Mouse (Mus musculus) c-Kit-negative CD71-positive TER-119-positive erythroid progenitor cells, embryonic 14.5 days (primary cell): ENCODE results near the gene Dock1.

ENCODE experiments used
- DNase-seq: peaks from one replicate; pipeline ENCODE4 v3.0.0-alpha.2; 2013; ENCODE audit warnings: low read depth, low spot score

Gene Dock1

DNA sequence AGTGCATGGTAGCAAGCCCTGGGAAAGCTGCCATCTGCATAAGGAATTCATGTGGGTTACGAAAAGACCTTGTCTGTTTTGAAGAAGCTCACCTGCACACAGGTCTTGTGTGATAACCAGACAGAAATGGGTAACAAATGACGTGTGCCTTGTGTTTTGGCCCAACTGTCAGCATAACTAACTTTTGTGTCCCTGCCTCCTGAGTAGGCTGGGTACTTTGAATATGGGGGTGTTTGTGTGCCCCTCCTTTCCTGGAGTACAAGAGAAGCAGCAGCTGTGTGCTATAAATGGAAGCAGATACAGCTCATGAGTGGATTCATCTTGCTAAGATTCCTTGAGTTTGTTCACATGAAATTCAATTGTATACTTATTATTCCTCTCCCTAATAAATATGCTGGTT lies 480.5 kb downstream of the Dock1 start:
- DNase-seq: no peak

- DNase-seq: no peak
Observed at GRCm38 (mm10) chr7:135157571-135157970, 487.1 kb downstream of the Dock1 start.

- DNase-seq: no peak
Observed at GRCm38 (mm10) chr7:135158381-135158780, 487.9 kb downstream of the Dock1 start.

GRCm38 (mm10) chr7:135159606-135160005 lies 489.2 kb downstream of the Dock1 start:
- no peak for DNase-seq

DNA sequence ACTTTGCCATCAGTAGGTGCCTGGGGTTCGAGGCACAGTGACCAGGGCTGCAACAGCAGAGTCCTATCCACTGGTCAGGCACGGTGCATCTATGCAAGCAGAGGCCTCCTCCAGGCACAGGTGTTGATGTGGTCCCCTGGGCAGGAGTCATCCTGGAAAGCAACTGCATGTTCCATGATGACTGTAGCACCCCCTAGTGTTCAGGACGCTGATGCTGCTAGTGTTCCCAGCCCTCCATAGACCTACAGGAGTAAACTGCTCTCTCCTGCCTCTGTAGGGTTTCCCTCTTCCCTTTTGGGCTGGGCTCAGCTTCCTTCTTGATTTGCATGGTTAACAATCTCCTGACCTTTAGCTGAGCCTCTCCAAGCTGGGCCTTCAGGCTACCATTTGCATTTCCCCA lies 494.7 kb downstream of the Dock1 start:
- DNase-seq: no peak

DNA sequence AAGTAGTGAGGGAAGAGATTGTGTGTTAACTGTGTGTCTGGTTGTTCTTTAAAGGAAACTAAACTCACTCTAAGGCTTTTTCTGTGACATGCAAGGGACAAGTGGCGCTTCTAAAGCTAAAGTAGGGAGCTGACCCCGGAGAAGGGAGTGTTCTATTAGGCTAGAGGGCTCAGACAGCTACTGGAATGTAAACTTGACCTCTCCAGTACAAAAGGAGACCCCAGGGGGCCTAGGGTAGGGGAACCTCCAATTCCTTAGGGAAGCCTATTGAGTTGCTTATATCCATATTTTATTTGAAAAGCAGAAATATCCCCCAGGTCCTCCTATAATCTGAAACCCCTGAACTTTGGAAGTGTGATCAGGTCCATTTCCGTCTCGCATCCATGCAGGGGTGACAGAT lies 499.5 kb downstream of the Dock1 start:
- no peak for DNase-seq

DNA sequence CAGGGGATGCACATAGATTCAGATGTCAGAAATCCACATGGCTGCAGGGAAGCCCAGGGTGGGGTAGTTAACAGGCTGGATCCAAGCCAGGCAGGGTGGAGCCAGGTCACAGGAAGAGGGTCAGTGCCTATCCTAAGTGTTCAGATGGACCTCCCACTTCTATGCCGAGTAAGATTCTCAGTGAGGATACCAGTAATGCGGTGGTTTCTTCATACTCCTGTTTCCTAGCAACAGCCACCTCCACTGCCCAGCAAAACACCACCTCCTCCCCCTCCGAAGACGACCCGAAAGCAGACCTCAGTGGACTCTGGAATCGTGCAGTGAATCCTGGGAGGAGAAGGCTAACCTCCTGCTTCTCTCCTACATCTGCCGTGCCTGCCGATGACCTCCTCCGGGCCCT lies 501.8 kb downstream of the Dock1 start:
- no peak for DNase-seq

GRCm38 (mm10) chr7:135194190-135194589 lies 523.7 kb downstream of the Dock1 start:
- no peak for DNase-seq

DNA sequence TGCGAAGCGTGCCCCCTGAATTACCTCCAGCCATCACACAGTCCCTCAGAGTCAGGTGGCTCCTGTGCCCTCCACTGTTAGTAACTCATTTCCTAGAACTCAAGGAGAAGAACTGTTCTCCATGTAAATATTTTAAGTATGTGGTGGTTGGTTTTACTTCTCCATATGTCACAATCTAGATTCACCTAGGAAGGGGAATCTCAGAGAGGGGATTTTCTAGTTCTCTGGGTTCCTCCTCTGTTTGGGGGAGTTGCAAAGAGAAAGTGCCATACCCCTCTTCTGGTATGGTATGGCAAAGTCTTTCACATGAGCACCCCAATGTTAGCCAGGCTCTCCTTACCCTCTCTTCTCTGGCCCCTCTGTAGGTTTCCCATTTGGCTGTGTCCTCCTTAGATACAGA lies 525.2 kb downstream of the Dock1 start:
- no peak for DNase-seq

- DNase-seq: no peak
Observed at GRCm38 (mm10) chr7:135196828-135197227, 526.4 kb downstream of the Dock1 start.

- no peak for DNase-seq
Observed at GRCm38 (mm10) chr7:135203920-135204319, 533.5 kb downstream of the Dock1 start.

DNA sequence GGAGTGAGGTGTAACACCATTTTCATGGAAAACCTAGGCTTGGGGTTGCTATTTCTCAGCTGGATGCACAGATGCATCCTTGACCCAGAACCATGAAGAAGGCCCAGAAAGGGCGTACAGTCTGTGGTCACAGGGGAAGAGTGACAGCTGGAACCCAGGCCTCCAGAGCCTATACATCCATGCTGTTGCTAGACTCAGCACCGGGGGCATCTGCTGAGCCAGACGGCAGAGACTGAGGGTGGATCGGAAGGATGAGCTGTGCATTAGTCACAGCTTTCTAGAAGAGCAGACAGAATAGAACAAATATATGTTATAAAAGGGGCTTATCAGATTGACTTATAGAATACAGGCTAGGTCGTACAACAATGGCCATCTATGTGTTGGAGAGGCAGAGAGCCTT lies 534.7 kb downstream of the Dock1 start:
- DNase-seq: no peak

DNA sequence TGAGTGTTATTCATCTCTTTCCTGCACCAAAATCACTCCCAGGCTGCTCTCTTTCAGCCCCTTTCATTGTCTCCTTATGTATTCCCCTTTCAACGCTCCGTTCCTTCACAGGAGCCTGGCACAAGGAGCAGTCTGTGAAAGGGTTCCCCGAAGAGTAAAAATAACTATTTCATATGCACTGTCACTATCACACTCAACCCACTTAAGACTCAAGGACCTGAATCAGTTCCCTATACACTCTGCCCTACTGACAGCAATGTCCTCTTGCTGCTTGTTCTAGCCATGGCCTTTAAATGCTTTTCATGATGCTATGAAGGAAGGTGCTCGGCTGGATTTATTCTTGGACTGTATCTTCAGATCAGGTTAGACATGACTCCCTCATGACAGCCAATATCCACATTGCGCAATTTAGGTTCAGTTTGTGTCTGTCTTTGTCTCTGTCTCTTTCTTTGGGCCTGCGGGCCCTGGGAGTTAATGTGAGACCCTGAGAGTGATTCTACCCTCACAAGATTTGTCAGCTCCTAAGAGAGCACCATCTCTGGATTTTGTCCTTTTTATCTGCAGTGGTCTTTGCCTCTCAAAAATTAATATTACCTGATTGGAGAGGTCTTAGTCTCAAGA lies 538.6 kb downstream of the Dock1 start:
- DNase-seq: no peak

DNA sequence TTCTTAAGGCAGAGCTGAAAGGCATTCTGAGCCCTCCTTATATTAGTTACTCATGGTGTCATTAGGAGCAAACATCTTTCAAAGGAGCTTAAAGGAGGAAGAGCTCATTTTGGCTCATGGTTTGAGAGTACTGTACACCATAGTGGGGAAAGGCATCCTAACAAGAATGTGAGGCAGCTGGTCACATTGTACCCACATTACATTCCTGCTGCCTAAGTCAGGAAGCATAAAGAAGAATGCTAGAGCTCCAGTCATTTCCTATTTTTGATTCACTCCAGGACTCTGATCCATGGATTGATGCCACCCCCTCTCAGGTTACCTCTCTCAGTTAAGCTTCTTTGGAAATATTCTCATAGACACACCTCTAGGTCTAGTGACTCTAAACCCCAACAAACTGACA lies 539.8 kb downstream of the Dock1 start:
- DNase-seq: no peak

DNA sequence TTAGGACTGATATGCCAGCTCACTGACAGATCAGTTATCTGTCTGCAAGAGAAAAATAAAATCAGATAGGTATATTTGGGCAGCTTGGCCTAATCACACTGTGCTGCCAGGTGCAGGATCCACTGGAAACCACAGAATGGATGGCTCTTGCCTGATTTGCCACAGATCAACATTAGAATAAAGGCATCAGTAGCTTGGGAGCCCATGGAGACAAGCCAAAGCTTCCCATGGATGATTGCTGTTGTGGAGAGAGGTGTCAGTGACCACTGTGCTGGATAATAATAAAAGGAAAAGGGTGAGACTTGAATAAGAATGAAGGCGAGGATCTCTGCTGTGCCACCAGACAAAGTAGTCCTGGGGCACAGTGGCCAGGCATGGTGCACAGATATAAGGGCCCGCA lies 540.4 kb downstream of the Dock1 start:
- no peak for DNase-seq

GRCm38 (mm10) chr7:135212505-135212904 lies 542.1 kb downstream of the Dock1 start:
- no peak for DNase-seq

DNA sequence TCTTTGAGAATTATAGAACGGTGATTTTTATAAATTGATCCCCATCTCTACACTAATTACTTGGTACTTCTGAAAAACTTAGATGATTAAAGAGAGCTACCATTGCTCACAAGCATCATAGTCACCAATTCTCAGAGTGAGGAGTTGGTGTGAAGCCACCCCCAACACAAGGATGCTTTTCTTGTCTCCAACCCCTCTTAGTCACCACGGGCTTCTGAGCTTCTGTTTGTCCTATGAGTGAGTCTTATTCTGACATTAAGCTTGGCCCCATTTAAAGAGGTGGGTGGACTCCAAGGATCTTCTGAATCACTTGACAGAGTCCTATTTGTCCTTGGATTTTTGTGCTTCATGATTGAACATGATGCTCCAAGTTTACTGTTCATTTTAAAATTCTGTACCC lies 551.0 kb downstream of the Dock1 start:
- DNase-seq: no peak
